Mouse (Mus musculus): ENCODE measurements around the gene Elmo1. TPM values are rescaled to one million over a fixed set of nuclear protein-coding genes. Genes with fewer than 3 reads are reported as not detected.

The Elmo1 gene
- total and polyA plus RNA-seq, 3 experiments, result 23.1 to 50.2 (median 32.2) TPM

DNA sequence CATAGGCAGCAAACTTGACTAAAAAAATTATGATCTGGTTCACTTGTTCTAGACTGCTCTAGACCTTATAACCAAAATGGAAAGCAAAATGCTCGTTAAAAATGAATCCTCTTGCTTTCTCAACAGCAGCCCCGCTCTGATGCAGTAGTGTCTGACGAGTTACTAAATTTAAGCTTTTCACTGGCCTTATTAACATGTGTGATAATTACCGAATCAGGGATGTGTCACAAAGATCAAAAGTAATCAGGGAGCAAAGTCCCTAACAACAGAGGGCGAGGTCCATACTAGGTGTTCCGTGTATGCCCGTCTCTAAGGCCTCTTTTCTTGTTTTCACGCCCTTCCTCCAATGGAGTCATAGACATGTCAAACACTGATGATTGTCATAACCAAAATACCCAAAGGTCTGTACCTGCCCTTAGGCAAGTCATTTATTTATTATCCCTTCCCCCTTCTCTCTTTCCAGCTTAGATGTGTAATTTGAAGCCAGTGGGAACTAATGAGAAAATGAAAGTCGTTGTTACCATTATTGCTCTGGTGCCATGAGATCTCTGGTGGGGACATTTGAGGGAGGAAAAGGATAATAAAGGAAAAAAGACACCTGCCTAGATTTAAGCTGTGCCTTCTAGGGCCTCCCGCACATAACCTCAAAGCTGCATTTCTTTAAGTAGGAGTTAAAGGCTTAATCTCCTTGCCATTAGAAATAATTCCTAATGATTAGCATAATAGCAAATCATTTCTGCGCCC, 316.2 kb downstream of the Elmo1 start:
- DNase-seq (ENCODE audit: extremely low read depth), result no peak
- Histone ChIP-seq H3K4me2 (ENCODE audit: insufficient read depth, low read depth, poor library complexity, severe bottlenecking) (no peak overlapping the region), H3K27ac (ENCODE audit: insufficient read depth, low read depth) (no peak overlapping the region), H3K9ac (ENCODE audit: insufficient read depth, low read depth) (no peak overlapping the region), H3K36me3 (replicated peaks in 1 of 2; ENCODE audit: control insufficient read depth in 1 of 2, insufficient read depth in 1 of 2, low read length in 1 of 2) (peaks cover 3 to 39% of the 10 kb centered on the region in 2 experiments), H3K4me3 (replicated peaks in 1 of 3; ENCODE audit: low read depth in 2 of 3, low read length in 2 of 3, poor library complexity in 1 of 3) (no peak overlapping the region), H3K27me3 (replicated peaks) (no peaks in the 10 kb centered on the region), H3K79me2 (replicated peaks; ENCODE audit: control insufficient read depth, extremely low read depth, insufficient read depth, poor library complexity, severe bottlenecking) (no peaks in the 10 kb centered on the region), H3K4me1 (ENCODE audit: control insufficient read depth in 1 of 2, insufficient read depth in 2 of 2) (peaks cover 4 to 52% of the 10 kb centered on the region in 2 experiments; a peak in 3 of 4 replicates), H3K9me3 (replicated peaks; ENCODE audit: low read length) (no peaks in the 10 kb centered on the region)
- dilution Hi-C loops (cut with MboI; ENCODE audit: extremely low pct_ligation_motif_present, extremely low pct_unique_long_range_greater_than_20kb, low sequenced_read_pairs), result no loop called here
- TF ChIP-seq CTCF (conservative IDR thresholded peaks at IDR 0.05 in 1 of 2, IDR thresholded peaks at IDR 0.05 in 1 of 2; ENCODE audit: low read depth in 2 of 2, low read length in 2 of 2), result no peak
- TF ChIP-seq ZNF384 (IDR thresholded peaks at IDR 0.05; ENCODE audit: low read depth, low read length), result 0 out of 2 replicates have a peak, but pooled peaks have one; percentile 1
- in situ Hi-C loops (cut with MboI; ENCODE audit: low pct_ligation_motif_present, low pct_unique_long_range_greater_than_20kb, low sequenced_read_pairs), result no loop called here

DNA sequence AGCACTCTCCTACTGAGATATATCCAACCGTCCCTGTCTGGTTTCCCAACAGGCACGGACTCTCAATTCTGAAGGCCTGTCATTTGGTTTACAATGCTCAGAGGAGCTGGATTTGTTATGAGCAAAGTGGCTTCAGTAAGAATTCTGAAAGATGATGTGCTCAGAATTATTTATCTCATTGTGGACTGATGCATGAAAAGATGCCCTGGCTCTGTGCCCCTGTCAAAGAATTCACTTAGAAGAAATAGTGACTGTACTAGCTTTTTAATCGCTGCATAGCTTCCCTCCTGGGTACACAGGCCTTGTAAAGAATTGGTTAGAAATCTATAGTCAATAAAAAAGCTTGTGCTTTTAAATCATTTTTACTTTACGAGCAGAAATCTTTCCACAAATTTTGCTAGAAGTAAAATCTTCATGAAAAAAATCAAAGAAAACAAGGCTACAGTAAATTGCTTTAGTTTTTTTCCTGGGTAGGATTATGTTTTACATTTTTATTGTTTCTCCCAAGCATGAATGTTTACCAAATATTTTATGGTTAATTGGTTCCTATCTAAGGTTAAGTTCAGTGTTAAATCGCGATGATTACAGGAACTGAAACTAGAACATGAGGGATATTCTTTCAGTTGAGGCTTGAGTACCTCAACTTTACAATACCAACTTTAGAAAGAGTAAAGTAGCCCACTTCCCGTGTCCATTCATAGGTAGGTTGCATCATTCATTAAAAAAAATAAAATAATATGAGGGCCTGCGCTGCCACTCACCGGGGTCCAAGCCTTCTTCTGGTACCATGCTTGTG, 320.1 kb downstream of the Elmo1 start:
- no peak for DNase-seq (ENCODE audit: extremely low read depth)
- H3K36me3 ChIP-seq (replicated peaks in 1 of 2; ENCODE audit: control insufficient read depth in 1 of 2, insufficient read depth in 1 of 2, low read length in 1 of 2), result peaks cover 3 to 37% of the 10 kb centered on the region in 2 experiments
- H3K4me3 ChIP-seq (replicated peaks in 1 of 3; ENCODE audit: low read depth in 2 of 3, low read length in 2 of 3, poor library complexity in 1 of 3), result no peak overlapping the region
- in situ Hi-C loops (cut with MboI; ENCODE audit: low pct_ligation_motif_present, low pct_unique_long_range_greater_than_20kb, low sequenced_read_pairs), result no loop called here
- H3K27me3 ChIP-seq (replicated peaks), result no peaks in the 10 kb centered on the region
- H3K4me2 ChIP-seq (ENCODE audit: insufficient read depth, low read depth, poor library complexity, severe bottlenecking), result no peak overlapping the region
- TF ChIP-seq CTCF (conservative IDR thresholded peaks at IDR 0.05 in 1 of 2, IDR thresholded peaks at IDR 0.05 in 1 of 2; ENCODE audit: low read depth in 2 of 2, low read length in 2 of 2) (no peak), NRF1 (IDR thresholded peaks at IDR 0.05; ENCODE audit: low read depth, low read length) (no peak), MAZ (IDR thresholded peaks at IDR 0.05; ENCODE audit: low read depth, low read length) (no peak), NELFE (IDR thresholded peaks at IDR 0.05; ENCODE audit: low read depth, low read length) (no peak), CHD1 (IDR thresholded peaks at IDR 0.05; ENCODE audit: low read depth, low read length) (no peak), BHLHE40 (IDR thresholded peaks at IDR 0.05; ENCODE audit: low read depth, low read length) (no peak), SIN3A (IDR thresholded peaks at IDR 0.05; ENCODE audit: low read length) (no peak), EP300 (IDR thresholded peaks at IDR 0.05; ENCODE audit: low read length) (peak; percentile 61), ELF1 (IDR thresholded peaks at IDR 0.05; ENCODE audit: low read depth, low read length) (no peak), IRF4 (IDR thresholded peaks at IDR 0.05; ENCODE audit: low read depth, low read length) (peak; percentile 68; the same call in 1 of the 2 replicates), POLR2A (IDR thresholded peaks at IDR 0.05; ENCODE audit: low read depth, low read length) (no peak), ZKSCAN1 (IDR thresholded peaks at IDR 0.05; ENCODE audit: borderline replicate concordance, low read depth, low read length) (no peak), ZC3H11A (IDR thresholded peaks at IDR 0.05; ENCODE audit: low read depth, low read length) (no peak)
- dilution Hi-C loops (cut with MboI; ENCODE audit: extremely low pct_ligation_motif_present, extremely low pct_unique_long_range_greater_than_20kb, low sequenced_read_pairs), result no loop called here
- no peak overlapping the region for H3K27ac ChIP-seq (ENCODE audit: insufficient read depth, low read depth)
- H3K79me2 ChIP-seq (replicated peaks; ENCODE audit: control insufficient read depth, extremely low read depth, insufficient read depth, poor library complexity, severe bottlenecking), result no peaks in the 10 kb centered on the region
- H3K4me1 ChIP-seq (ENCODE audit: control insufficient read depth in 1 of 2, insufficient read depth in 2 of 2), result peaks cover 4 to 50% of the 10 kb centered on the region in 2 experiments; a peak in 3 of 4 replicates
- no peaks in the 10 kb centered on the region for H3K9me3 ChIP-seq (replicated peaks; ENCODE audit: low read length)
- H3K9ac ChIP-seq (ENCODE audit: insufficient read depth, low read depth), result no peak overlapping the region
